Comparison of ENCODE assay signal across 10 mouse cellular contexts in the genomic region with DNA sequence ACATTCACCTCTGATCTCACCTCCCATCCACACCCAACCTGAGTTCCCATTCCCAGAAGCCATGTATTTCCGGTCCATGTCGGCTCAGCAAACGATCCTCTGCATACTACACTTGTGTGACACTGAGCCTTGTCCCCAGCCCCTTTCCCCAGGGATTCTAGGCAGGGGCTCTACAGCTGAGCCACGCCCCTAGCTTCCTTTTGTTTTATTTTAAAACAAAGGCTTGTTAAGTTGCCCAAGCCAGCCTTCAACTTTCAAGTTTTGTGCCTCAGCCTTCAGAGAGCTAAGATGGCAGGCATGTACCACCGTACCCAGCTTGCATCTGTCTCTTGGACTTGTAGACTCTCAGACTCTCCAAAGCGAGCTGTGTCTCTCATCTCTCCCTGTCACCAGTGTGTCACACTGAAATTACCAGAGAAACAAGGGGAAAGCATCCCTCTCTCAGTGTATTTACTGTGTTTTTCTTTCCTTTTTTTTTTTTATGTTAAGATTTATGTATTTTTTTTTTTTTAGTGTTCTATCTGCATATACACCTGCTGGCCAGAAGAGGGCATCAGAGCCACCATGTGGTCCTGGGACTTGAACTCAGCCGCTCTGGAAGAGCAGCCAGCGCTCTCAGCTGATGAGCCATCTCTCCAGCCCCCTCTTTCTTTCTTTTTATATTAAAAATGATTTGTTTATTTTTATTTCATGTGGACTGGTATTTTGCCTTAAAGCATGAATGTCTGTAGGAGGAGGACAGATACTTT. TPM values are rescaled to one million over a fixed set of nuclear protein-coding genes. Genes with fewer than 3 reads are reported as not detected.
A peak's percentile ranks its signal among the peaks of the same experiment; 100 is the strongest.
DNase-seq lines count a peak whose midpoint lies in the region; ATAC-seq and TF ChIP-seq lines count a peak whose summit lies in the region.
"Had no signal": no experiment of that assay in that cellular context is flagged by ENCODE, and none has a peak within 500 bp of the region (broad histone marks: within the 10 kb centered on the region; RNA-seq: fewer than 3 reads in every experiment).

No protein-coding gene starts in this region.

- WGBS in cerebellum, adult 2 months: 44% methylated on average over 8 of the region's 8 CpGs
- 40% methylated on average over 8 of the region's 8 CpGs for WGBS in lung, adult 2 months
- 38% methylated on average over 8 of the region's 8 CpGs for WGBS in liver, postnatal 0 days (ENCODE audit: insufficient replicate concordance)

- TF ChIP-seq POLR2A in cerebellum, adult 2 months (IDR thresholded peaks at IDR 0.05; ENCODE audit: borderline replicate concordance, insufficient read depth, low read length): no peak
- no peak for TF ChIP-seq POLR2A in lung, adult 2 months (IDR thresholded peaks at IDR 0.05; ENCODE audit: borderline replicate concordance, extremely low read depth, low read depth, low read length)

- TF ChIP-seq EP300 in liver, postnatal 0 days (IDR thresholded peaks at IDR 0.05; ENCODE audit: low read depth): no peak

- no peak overlapping the region for H3K9ac ChIP-seq in liver, postnatal 0 days (replicated peaks)
- H3K9ac ChIP-seq: heart, embryonic 15.5 days; limb, embryonic 13.5 days had no signal

- no peak overlapping the region for H3K4me2 ChIP-seq in liver, postnatal 0 days (ENCODE audit: low read depth, low read length)
- H3K4me2 ChIP-seq: heart, embryonic 15.5 days; limb, embryonic 13.5 days had no signal

- H3K4me3 ChIP-seq in cerebellum, adult 2 months (replicated peaks; ENCODE audit: insufficient read depth, low read depth, low read length): no peak overlapping the region
- no peak overlapping the region for H3K4me3 ChIP-seq in lung, adult 2 months (replicated peaks; ENCODE audit: extremely low read depth, low read depth, low read length)
- H3K4me3 ChIP-seq in liver, postnatal 0 days (ENCODE audit: low read depth, low read length): no peak overlapping the region
- H3K4me3 ChIP-seq: heart, embryonic 15.5 days; limb, embryonic 13.5 days had no signal

- no peaks in the 10 kb centered on the region for H3K36me3 ChIP-seq in liver, postnatal 0 days (replicated peaks; ENCODE audit: insufficient read depth, low read length)
- H3K36me3 ChIP-seq: heart, embryonic 15.5 days; limb, embryonic 13.5 days had no signal

- no peaks in the 10 kb centered on the region for H3K4me1 ChIP-seq in cerebellum, adult 2 months (ENCODE audit: control insufficient read depth, insufficient read depth, low read length)
- no peaks in the 10 kb centered on the region for H3K4me1 ChIP-seq in lung, adult 2 months (ENCODE audit: control insufficient read depth, insufficient read depth, low read length)
- H3K4me1 ChIP-seq in liver, postnatal 0 days (ENCODE audit: insufficient read depth): no peaks in the 10 kb centered on the region

- DNase-seq in cerebellum, adult 2 months: peak in 1 of 2 experiments; percentile 10
- DNase-seq in cerebellum, adult 9-11 months: no peak
- no peak for DNase-seq in lung, adult 2 months
- no peak for DNase-seq in lung, adult 18-20 months
- peak; percentile 73 for DNase-seq in NIH3T3 (ENCODE audit: low read depth)
- DNase-seq in liver, postnatal 0 days: no peak
- no peak for DNase-seq in spleen, postnatal 4 days (ENCODE audit: low spot score in 2 of 2)
- no peak for DNase-seq in left cerebral cortex, postnatal 4 days

- no peaks in the 10 kb centered on the region for H3K9me3 ChIP-seq in liver, postnatal 0 days (ENCODE audit: low read length)
- H3K9me3 ChIP-seq: heart, embryonic 15.5 days; limb, embryonic 13.5 days had no signal

- intact Hi-C loops in left cerebral cortex, postnatal 4 days (cut with DNase I): no loop called here

- H3K27me3 ChIP-seq in cerebellum, adult 2 months (ENCODE audit: control insufficient read depth, insufficient read depth, low read length): no peaks in the 10 kb centered on the region; the same call in 1 of the 2 replicates
- peaks cover 11% of the 10 kb centered on the region for H3K27me3 ChIP-seq in liver, postnatal 0 days (ENCODE audit: insufficient read depth, low read length)

- no peak overlapping the region for H3K27ac ChIP-seq in cerebellum, adult 2 months (ENCODE audit: insufficient read depth, low read length)
- no peak overlapping the region for H3K27ac ChIP-seq in liver, postnatal 0 days (ENCODE audit: low read depth)
- H3K27ac ChIP-seq: heart, embryonic 15.5 days; limb, embryonic 13.5 days had no signal

- no peak for ATAC-seq in liver, postnatal 0 days

- peak; percentile 53; the same call in 1 of the 2 replicates for TF ChIP-seq CTCF in cerebellum, adult 2 months (IDR thresholded peaks at IDR 0.05; ENCODE audit: borderline replicate concordance, insufficient read depth, low read depth, low read length)
- TF ChIP-seq CTCF in lung, adult 2 months (IDR thresholded peaks at IDR 0.05; ENCODE audit: insufficient read depth, low read length): peak; percentile 51; the same call in 1 of the 2 replicates
- TF ChIP-seq CTCF in liver, postnatal 0 days (IDR thresholded peaks at IDR 0.05; ENCODE audit: low read depth): peak; percentile 66

RNA-seq across cellular contexts. Expression of gene Olfm2, which starts 7.7 kb away (rescaled TPM):
- 45.4 and 54.1 TPM in 2 replicates for polyA plus RNA-seq in cerebellum, adult 2 months (2012; rRNA removed)
- 14.2 and 15.2 TPM in 2 replicates for polyA plus RNA-seq in lung, adult 2 months (2012; rRNA removed)
- 0.20 and 0.34 TPM in 2 replicates for polyA plus RNA-seq in liver, postnatal 0 days (2015; fragmentation: Nextera tagmentation; extraction: Ambion mirVana)
- 100 to 1,000 TPM; 229 to 241 TPM for total RNA-seq in left cerebral cortex, postnatal 4 days (2021)

Comparison
In these comparisons a context has a peak if more than half of its experiments do, and no peak if none do; other contexts are left out.
1. RNA of gene Olfm2, which starts 7.7 kb away (polyA plus RNA-seq): 45.4 to 54.1 TPM in cerebellum, adult 2 months and 14.2 to 15.2 TPM in lung, adult 2 months; 0.20 to 0.34 TPM in liver, postnatal 0 days; every median in the first group is over 10 times any median in the second.
2. Peak in every context shown above with its lines, with median percentiles within 50 percentile points of each other: CTCF ChIP-seq.